Mouse (Mus musculus): ENCODE results near the gene Tmprss9. TPM values are rescaled to one million over a fixed set of nuclear protein-coding genes. Genes with fewer than 3 reads are reported as not detected.

The Tmprss9 gene
- polyA plus RNA-seq, 1 experiment: 2.0 TPM

DNA sequence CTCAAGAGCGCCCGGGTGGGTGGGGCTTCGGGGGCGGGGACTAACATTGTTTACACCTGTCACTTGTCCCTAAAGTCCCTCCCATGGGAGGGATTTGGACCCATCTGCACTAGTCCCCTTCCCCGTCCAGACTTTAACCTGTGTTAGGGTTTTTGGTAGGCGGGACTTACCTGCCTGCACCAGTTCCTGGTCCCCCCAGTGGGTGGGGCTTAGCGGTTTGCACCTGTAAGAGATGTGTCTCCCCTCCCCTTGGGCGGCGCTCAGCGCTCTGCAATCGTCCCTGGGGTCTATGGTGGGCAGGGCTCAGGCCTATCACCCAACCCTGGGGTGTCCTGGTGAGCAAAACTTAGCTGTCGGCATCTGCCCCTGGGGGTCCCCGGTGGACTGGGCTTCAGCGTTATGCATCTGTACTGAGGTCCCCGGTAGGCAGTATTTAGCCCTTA, 45.7 kb downstream of the Tmprss9 start:
- no peak for TF ChIP-seq CTCF (IDR thresholded peaks at IDR 0.05; ENCODE audit: control insufficient read depth, insufficient read depth, insufficient replicate concordance, low read depth, low read length)
- no peak for TF ChIP-seq POLR2A (IDR thresholded peaks at IDR 0.05; ENCODE audit: control insufficient read depth, low read depth, low read length)
- Histone ChIP-seq H3K27me3 (ENCODE audit: control insufficient read depth, insufficient read depth, low read length) (no peaks in the 10 kb centered on the region; the same call in 1 of the 2 replicates), H3K27ac (ENCODE audit: control insufficient read depth, insufficient read depth, low read depth, low read length) (no peak overlapping the region), H3K4me3 (ENCODE audit: control insufficient read depth, low read depth, low read length) (peak overlapping the region; percentile 88), H3K36me3 (ENCODE audit: control insufficient read depth, insufficient read depth, low read length) (no peaks in the 10 kb centered on the region), H3K4me1 (ENCODE audit: control insufficient read depth, insufficient read depth, low read length) (peaks cover 10% of the 10 kb centered on the region)

DNA sequence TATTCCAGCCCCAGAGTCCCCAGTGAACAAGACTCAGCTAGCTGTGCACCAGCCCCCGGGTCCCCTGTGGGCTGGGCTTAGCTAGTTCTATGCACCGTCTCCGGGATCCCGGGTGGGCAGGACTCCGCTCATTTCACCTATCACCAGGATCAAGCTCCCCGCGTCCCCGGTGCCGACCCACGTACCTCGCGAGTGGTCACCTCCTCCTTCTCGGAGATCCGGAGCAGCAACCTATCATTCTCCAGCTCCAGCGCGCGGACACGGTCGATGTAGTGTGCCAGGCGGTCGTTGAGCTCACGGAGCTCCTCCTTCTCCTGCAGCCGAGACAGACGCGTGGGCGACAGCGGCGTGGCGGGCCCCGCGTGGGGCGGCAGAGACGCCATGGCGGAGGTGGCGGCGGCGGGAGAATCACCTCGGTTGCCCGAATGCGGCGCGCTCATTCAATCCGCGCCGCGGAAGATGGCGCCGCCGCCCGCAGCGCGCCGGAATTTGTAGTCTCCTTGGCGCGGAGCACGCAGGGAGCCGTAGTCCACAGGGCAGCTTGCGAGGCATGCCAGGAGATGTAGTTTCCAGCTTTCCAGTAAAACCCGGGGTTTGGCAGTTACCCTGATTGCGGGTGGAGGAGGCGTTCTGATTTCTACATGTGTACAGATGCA, 46.3 kb downstream of the Tmprss9 start, which contains the start of gene Lmnb2:
TSS of gene Lmnb2 (minus strand) at position 467 of the 656 bp plus-strand sequence.
- Histone ChIP-seq H3K36me3 (ENCODE audit: control insufficient read depth, insufficient read depth, low read length) (no peaks in the 10 kb centered on the region), H3K4me1 (ENCODE audit: control insufficient read depth, insufficient read depth, low read length) (peaks cover 10% of the 10 kb centered on the region), H3K27ac (ENCODE audit: control insufficient read depth, insufficient read depth, low read depth, low read length) (no peak within 1 kb of the TSS), H3K4me3 (ENCODE audit: control insufficient read depth, low read depth, low read length) (peak within 1 kb of the TSS; percentile 88), H3K27me3 (ENCODE audit: control insufficient read depth, insufficient read depth, low read length) (no peaks in the 10 kb centered on the region; the same call in 1 of the 2 replicates)
- TF ChIP-seq POLR2A (IDR thresholded peaks at IDR 0.05; ENCODE audit: control insufficient read depth, low read depth, low read length) (peak; percentile 26), CTCF (IDR thresholded peaks at IDR 0.05; ENCODE audit: control insufficient read depth, insufficient read depth, insufficient replicate concordance, low read depth, low read length) (no peak)

DNA sequence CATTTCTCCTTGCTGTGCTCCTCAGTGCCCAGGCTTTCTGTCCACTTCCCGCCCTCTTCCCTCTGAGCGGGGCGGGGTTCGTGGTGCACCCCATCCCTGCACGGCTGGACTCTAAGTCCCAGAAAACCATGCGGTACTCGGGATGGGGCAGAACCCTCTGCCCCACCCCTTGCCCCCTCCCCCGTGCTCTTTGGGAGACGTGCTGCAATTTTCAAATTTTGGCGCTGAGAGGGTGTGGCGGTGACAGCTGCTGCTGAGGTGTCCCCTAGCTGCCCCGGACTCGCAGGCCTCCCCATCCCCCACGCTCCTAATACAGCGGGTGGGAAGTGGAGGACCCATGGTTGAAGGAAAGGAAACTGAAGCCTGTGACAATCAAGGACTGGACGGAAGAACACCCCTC, 50.3 kb downstream of the Tmprss9 start:
- Histone ChIP-seq H3K36me3 (ENCODE audit: control insufficient read depth, insufficient read depth, low read length) (no peaks in the 10 kb centered on the region), H3K27me3 (ENCODE audit: control insufficient read depth, insufficient read depth, low read length) (no peaks in the 10 kb centered on the region; the same call in 1 of the 2 replicates), H3K27ac (ENCODE audit: control insufficient read depth, insufficient read depth, low read depth, low read length) (no peak overlapping the region), H3K4me1 (ENCODE audit: control insufficient read depth, insufficient read depth, low read length) (peaks cover 13% of the 10 kb centered on the region), H3K4me3 (ENCODE audit: control insufficient read depth, low read depth, low read length) (no peak overlapping the region; the same call in 1 of the 2 replicates)
- TF ChIP-seq CTCF (IDR thresholded peaks at IDR 0.05; ENCODE audit: control insufficient read depth, insufficient read depth, insufficient replicate concordance, low read depth, low read length) (no peak), POLR2A (IDR thresholded peaks at IDR 0.05; ENCODE audit: control insufficient read depth, low read depth, low read length) (no peak)

DNA sequence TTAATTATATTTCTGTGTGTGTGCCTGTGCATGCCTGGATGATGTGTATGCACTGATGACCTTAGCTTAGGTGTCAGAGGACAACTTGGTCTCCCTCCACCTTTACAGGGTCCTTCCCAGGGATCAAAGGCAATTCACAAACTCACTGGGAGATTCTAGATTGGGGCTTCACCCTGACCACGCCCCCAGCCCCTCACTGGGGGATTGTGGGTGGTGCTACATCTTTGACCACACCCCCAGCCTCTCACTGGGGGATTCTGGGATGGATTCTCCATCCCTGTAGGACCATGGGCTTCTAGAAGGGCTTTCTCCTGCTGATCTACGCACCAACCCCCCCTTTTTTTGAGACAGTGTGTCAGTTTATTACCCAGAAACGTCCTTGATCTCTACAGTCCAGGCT, 53.8 kb downstream of the Tmprss9 start:
- Histone ChIP-seq H3K4me3 (ENCODE audit: control insufficient read depth, low read depth, low read length) (no peak overlapping the region), H3K27me3 (ENCODE audit: control insufficient read depth, insufficient read depth, low read length) (no peaks in the 10 kb centered on the region; the same call in 1 of the 2 replicates), H3K27ac (ENCODE audit: control insufficient read depth, insufficient read depth, low read depth, low read length) (no peak overlapping the region), H3K4me1 (ENCODE audit: control insufficient read depth, insufficient read depth, low read length) (peaks cover 24% of the 10 kb centered on the region), H3K36me3 (ENCODE audit: control insufficient read depth, insufficient read depth, low read length) (no peaks in the 10 kb centered on the region)
- TF ChIP-seq POLR2A (IDR thresholded peaks at IDR 0.05; ENCODE audit: control insufficient read depth, low read depth, low read length): no peak

DNA sequence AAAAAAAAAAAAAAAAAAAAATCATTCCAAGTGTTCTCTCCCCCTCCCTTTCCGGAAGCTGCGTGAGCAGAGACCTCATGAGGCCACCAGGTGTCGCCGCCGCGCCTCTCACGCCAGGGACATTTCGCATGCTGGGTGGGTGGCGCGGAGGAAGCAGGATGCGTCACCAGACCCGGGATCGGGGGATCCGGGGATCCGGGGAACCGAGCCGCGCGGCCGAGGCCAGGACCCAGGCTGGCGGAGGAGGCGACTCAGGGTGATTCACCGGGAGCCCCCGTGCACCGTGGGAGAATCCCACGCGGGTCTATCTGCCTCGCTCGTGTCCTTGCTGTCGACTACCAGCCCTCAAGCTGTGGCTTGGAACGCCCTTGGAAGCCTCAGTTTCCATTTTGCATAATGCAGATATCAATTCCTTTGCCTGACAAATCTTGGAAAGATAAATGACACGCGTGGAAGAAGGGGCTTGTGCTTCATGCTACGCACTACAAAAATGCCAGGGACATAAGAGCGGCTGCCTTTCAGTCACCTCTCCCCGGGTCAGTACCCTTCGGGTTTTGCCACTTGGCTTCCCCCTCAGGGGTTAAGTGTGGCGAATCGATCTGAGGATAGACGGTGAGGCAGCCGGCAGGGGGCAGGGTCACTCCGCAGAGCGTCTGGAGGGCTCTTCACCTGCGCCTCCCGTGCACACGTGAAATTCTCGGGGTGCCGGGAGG, 57.1 kb downstream of the Tmprss9 start:
- H3K4me3 ChIP-seq (ENCODE audit: control insufficient read depth, low read depth, low read length): peak overlapping the region; percentile 66
- no peaks in the 10 kb centered on the region for H3K36me3 ChIP-seq (ENCODE audit: control insufficient read depth, insufficient read depth, low read length)
- peaks cover 43% of the 10 kb centered on the region for H3K4me1 ChIP-seq (ENCODE audit: control insufficient read depth, insufficient read depth, low read length)
- peak overlapping the region; percentile 71; the same call in 1 of the 2 replicates for H3K27ac ChIP-seq (ENCODE audit: control insufficient read depth, insufficient read depth, low read depth, low read length)
- TF ChIP-seq POLR2A (IDR thresholded peaks at IDR 0.05; ENCODE audit: control insufficient read depth, low read depth, low read length) (no peak; the same call in 1 of the 2 replicates), CTCF (IDR thresholded peaks at IDR 0.05; ENCODE audit: control insufficient read depth, insufficient read depth, insufficient replicate concordance, low read depth, low read length) (peak; percentile 73)
- H3K27me3 ChIP-seq (ENCODE audit: control insufficient read depth, insufficient read depth, low read length): no peaks in the 10 kb centered on the region

DNA sequence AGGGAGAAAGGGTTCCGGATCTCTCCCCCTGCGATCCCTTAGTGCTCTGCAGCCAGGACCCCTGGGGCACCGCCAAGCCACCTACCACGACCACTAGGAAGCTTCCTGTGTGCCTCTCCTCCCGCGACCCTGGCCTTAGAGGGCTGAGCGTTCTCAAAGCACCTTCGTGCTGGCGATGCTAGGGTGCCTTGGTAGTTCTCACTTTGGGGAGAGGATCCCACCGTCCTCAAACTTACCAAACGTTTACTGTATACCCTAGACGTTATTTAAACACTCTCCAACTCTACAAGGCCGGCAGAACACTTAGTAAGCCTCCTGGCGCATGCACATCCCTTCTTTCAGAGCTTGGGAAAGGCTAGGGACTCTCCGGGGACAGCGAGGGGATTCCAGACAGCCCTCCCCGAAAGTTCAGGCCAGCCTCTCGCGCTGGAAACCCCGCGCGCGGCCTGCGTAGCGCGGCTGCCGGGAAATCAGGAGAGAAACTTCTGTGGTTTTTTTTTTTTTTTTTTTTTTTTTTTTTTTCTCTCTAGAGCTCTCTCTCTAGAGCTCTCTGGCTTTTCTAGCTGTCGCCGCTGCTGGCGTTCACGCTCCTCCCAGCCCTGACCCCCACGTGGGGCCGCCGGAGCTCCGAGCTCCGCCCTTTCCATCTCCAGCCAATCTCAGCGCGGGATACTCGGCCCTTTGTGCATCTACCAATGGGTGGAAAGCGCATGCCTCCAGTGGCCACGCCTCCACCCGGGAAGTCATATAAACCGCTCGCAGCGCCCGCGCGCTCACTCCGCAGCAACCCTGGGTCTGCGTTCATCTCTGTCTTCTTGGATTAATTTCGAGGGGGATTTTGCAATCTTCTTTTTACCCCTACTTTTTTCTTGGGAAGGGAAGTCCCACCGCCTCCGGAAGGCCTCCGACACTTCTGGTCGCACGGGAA, 57.9 kb downstream of the Tmprss9 start, which contains the start of gene Gadd45b:
TSS of gene Gadd45b (plus strand) at position 775 of the 928 bp plus-strand sequence.
- Histone ChIP-seq H3K27ac (ENCODE audit: control insufficient read depth, insufficient read depth, low read depth, low read length) (peak within 1 kb of the TSS; percentile 80), H3K4me1 (ENCODE audit: control insufficient read depth, insufficient read depth, low read length) (peaks cover 45% of the 10 kb centered on the region), H3K4me3 (ENCODE audit: control insufficient read depth, low read depth, low read length) (peak within 1 kb of the TSS; percentile 89), H3K27me3 (ENCODE audit: control insufficient read depth, insufficient read depth, low read length) (no peaks in the 10 kb centered on the region), H3K36me3 (ENCODE audit: control insufficient read depth, insufficient read depth, low read length) (no peaks in the 10 kb centered on the region)
- TF ChIP-seq CTCF (IDR thresholded peaks at IDR 0.05; ENCODE audit: control insufficient read depth, insufficient read depth, insufficient replicate concordance, low read depth, low read length) (no peak), POLR2A (IDR thresholded peaks at IDR 0.05; ENCODE audit: control insufficient read depth, low read depth, low read length) (peak; percentile 99)

Data from testis, adult 2 months (tissue).